Mouse (Mus musculus) T-cell, adult 2 months (primary cell): Measurements from ENCODE around the gene Ccdc137.
A peak's percentile ranks its signal among the peaks of the same experiment; 100 is the strongest.

Experiments
- DNase-seq: peaks from one replicate; pipeline ENCODE4 v3.0.0; 2022; ENCODE audit warnings: low spot score

The Ccdc137 gene

DNA sequence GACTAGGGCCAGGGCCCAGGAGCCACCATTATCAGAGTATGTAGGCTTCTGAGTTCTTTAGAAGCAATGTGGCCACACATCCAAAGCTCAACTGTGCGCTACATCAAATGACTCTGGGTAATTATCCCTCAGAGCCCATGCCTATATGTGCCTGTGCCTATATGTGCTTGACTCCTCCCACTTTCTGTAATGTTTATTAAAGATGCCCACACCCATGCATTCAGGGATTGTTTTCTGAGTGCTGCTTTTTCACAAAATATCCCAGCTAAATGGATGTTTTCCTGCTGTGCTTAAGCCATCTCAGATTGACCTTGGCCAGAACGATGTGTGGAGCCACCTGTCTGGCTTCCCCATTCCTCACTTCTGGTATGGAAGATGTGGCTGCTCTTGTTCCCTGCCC lies 5.6 kb downstream of the Ccdc137 start:
- DNase-seq, result no peak

DNA sequence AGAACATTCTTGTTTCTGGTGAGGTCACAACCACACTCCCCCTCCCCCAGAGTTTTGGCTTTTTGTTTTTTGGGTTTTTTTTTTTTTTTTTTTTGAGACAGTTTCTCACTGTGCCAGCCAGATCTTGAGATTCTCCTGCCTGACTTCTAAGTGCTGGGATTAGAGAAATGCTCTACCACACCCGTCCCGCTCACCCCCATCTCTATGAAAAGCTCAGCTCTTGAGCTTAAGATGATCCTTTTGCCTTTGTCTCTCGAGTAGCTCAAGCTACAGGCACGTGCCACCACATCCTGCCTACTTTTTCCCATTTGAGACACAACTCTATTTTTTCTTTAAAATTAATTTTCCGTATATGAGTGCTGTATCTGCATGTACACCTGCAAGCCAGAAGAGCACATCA lies 6.5 kb downstream of the Ccdc137 start:
- no peak for DNase-seq

DNA sequence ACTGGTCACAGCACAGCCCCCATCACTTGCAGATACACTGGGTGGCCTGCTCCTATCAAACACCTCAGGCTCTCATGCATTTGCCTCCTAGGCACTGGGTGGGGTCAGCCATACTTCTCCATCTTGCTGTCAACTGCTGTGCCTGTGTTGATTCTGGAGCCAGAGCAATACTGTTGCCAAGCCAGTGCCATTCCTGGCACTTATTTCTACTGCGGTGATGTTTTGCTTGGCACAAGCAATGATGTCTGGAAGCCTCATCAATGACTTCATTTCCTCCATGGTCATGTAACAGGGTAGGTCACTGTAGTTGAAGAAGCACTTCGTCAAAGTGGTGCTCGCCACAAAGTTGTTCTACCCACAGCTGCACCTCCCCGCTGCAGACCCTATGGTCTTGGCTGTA lies 7.6 kb downstream of the Ccdc137 start:
- no peak for DNase-seq

DNA sequence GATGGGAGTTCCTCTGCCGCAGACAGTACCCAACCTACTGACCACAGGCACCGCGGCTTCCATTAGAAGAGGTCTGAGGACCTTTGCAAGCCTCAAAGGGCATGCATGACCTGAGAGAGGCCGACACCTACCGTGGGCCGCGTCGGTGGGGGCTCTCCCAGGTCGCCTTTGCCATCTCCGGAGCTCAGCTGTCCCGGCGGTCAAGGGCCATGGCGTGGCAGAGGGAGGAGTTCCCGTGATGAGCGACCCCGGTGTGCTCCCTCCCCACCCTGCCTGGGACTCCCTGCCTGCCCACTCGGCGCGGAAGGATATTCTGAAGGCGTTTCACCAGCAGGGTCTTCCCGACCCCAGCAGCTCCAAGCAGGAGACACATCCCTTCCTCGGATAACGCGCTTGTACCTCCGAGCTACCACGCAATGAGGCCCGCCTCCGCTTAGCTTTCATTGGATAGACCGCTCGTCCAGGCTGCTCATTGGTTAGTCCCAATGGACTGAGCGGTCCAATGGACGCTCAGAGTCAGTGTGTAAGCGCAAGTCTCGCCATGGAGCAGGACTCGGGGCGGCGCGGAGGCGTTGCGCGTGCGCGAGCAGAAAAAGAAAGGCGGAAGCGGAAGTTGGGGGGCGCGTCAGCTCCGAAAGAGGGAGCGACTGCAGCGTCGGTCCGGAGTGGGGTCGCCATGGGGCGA lies 9.3 kb downstream of the Ccdc137 start, which contains the start of gene Arl16:
Gene Arl16 (minus strand): TSS at position 557 of the 685 bp plus-strand sequence.
- peak; percentile 95 for DNase-seq

DNA sequence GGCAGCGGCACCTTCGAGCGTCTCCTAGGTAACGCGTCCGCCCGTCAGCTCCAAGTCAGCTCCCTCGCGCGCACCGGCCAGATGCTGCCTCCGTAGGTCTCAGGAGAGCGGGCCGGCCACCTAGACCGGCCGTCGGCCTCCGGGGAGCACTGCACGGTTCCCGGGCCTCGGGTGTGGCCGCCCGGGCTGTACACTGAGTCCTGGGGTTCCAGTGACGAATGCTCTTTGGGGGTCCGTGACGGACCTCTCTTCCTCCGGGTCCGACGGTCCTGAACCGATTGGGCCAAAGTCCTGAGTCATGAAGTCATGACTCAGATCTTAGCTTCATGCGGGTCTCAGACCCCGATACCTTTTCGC lies 9.8 kb downstream of the Ccdc137 start:
- no peak for DNase-seq

DNA sequence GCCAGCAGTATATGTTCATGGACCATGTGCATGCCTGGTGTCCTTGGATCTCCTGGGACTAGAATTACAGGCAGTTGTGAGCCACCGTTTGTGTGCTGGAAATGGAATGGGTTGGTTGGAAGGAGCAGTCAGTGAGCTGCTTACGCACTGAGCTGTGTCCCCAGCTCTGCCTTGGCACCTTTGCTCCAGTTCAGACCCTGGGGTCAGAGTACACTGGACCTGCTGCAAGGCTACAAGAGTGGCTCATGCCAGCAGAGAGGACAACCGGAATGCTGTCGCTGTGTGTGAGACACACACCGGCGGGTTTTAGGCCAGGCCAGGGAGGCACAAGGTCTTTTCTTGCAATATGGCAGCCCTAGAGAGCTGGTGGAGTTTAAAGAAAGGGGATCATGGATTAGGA lies 14.1 kb downstream of the Ccdc137 start:
- DNase-seq, result no peak

DNA sequence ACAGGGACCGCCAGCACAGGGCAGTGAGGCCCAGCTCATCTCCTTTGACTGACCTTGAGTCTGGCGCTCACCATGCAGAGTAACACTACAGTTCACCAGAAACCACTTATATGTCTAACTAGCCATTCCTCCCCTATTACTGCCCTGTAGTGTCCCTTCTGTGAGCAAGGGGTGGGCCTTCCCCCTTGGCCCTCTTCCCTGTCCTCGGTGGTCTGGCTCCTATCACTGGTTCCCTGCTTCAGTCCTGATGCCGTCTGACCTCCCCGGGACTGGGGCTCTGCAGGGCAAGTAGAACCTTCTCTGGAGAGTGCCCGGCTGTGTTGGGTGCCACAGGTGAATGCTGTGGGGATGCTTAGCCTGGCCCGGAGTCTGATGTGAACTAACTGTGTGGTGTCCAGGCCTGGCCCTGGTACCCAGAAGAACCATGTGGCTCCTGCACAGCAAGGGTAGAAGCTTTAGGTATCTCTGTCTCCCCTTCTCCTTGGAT lies 25.6 kb downstream of the Ccdc137 start:
- DNase-seq, result no peak

DNA sequence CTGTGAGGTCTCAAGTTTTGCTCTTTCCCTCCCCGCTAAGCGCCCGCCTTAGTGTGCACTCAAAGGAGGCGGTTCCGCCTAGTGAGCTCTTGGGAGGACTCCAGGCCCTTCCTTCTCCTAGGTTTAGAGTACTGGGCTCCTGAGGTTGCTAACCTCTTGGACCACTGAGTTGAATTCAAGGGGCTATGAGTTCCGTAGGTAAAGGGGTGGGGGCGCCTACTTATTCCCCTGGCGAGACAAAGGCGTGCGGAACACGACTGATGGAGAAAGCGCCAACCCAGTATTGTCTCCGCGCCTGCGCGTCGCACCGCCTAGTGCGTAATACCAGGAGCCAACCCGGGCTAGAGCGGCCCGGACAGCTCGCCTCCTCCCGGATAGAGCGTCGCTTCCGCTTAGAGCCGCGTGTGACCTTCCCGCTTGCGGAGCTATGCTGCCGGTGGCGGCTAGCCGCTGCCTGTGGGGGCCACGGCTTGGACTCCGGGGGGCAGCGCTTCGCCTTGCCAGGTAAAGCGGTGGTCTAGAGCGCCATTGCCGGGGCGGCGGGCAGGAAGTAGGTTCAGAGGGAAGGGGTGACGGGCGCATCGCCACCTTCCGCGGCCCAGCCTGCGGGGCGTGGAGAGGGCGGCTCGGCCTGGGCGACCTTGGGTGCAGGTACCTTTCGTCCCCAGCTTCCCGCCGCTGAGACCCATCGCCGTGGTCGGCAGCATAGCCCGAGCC lies 26.5 kb downstream of the Ccdc137 start, which contains the start of gene Mrpl12:
Gene Mrpl12 (plus strand): TSS at position 349 of the 717 bp plus-strand sequence.
- DNase-seq, result peak; percentile 87

DNA sequence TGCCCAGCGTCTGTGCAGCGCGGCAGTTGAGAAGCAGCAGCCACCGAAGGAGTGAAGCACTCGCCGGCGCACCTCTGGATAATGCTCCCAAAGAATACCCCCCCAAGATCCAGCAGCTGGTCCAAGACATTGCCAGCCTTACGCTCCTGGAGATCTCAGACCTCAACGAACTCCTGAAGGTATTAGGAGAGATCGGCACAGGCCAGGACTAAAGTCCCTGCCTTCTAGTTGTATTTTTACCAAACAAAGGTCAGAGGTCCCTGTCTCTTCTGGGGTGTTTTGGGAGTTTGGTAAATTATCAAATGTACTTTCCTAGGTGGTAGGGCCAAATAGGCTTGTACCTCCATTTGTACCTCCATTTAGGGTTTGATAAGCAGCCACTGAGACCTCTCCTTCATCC lies 27.3 kb downstream of the Ccdc137 start:
- DNase-seq, result no peak

DNA sequence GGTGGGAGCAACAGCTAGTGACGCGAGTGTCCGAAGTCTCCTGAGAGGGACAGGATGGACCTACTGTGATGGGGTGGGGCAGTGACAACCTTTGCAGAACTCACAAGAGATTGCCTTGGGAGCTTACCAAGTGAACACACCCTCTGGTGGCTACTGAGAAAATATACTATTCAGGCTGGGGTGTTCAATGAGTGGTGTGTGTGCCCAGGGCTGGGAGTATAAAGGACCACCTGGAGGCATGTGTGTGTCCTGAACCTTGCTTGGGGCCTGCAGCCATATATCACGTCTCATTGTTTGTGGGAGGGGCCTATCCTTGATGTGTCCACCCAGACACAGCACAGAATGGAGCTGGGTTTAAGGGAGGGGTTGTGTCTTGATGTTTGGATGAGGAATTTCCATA lies 30.6 kb downstream of the Ccdc137 start:
- no peak for DNase-seq

DNA sequence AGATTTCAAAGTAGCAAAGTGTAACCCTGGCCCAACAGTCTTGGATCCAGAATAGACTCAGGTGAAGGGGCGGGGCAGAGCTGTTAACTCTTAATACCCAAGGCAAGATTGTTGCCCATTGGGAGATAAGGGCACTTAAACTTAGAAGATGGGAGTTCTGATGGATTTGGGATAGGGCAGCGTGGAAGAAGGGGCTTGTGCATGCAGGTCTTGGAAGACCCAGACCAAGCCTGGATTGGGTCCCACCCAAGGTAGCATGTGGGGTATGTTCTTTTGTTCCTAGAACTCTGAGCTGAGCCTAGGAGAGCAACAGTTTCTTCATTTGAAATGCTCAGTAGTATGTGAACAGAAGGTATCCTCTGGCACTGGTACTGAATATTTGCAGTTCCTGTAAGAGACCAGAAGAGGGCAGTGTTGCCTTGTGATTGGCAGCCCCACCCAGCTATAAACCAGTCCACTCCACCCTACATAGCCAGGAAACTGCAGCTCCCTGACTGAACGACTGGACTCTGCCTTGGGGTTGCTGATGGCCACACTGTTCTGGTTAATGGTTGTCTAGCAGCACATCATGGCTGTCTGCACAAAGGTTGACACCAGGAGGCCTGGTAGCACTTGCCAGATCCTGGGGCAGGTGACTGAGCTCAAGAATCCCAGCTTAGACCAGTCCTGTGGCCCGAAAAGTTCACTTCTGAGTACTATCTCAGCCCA lies 31.3 kb downstream of the Ccdc137 start:
- DNase-seq, result peak; percentile 75

DNA sequence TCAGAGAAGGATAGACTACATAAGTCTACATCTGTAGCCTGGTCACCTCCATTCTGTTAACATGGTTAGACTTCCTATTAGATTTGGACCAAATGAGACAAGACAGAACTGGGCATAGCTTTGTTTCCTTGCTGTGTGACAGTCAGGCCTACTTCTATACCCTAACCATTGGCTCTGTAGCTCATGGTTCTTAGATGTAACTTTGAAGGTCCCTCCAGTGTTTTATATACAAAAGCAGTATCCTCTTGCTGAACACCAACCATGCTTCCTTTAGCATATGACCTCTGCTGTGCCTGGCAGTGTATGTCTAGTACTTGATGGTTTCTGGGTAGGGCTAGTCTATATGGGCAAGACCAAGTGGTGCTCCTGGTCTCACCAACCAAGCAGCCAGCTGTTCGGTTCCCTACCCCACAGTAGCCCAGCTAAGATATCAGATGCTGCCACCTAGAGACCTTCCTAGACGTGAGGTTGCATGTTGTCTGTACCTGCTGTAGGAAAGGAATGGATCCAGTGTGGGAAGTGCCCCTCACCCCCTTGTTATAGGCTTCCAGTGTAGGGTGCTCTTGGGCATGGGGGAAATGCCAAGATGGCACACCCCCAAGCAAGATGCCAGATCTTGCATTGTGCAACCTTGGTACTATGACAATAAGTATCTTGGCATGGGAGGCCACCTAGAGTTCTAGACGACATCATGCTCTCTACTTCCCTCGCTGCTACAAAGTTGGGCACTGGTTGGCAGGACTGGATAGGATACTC lies 32.6 kb downstream of the Ccdc137 start:
- DNase-seq, result no peak

DNA sequence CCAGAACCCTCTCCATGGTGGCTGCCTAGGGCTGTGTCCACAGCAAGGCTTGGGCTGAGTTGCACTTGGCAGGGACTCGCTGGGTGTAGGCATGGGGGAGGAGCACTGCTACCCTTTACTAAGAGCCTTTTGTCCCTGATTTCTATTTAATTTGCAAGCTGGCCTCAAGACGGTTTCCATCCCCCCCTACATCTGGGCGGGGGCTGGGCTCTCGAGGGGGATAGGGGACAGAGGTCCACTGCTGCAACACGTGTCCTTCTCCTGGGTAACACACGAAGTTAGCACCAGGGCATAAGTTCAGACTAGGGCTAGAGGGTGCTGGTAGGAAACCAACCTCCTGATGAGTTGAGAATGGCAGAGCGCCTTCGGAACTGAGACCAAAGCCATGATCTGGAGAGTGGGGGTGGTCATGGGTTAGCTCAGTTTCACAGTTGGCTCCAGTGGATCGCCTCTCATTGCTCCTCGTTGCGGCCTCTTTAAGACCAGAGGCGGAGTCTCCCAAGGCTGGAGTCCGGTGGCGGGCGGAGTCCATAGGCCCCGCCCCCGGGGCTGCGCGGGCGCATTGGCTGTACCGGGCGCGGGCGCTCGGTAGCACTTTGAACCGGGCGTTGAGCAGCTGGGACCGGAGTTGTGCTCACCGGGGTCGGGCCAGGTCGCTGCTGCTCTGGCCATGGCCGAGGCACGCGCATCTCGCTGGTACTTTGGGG lies 33.6 kb downstream of the Ccdc137 start, which contains the start of gene Slc25a10:
Gene Slc25a10 (plus strand): TSS at position 524 of the 707 bp plus-strand sequence.
- peak; percentile 43 for DNase-seq

DNA sequence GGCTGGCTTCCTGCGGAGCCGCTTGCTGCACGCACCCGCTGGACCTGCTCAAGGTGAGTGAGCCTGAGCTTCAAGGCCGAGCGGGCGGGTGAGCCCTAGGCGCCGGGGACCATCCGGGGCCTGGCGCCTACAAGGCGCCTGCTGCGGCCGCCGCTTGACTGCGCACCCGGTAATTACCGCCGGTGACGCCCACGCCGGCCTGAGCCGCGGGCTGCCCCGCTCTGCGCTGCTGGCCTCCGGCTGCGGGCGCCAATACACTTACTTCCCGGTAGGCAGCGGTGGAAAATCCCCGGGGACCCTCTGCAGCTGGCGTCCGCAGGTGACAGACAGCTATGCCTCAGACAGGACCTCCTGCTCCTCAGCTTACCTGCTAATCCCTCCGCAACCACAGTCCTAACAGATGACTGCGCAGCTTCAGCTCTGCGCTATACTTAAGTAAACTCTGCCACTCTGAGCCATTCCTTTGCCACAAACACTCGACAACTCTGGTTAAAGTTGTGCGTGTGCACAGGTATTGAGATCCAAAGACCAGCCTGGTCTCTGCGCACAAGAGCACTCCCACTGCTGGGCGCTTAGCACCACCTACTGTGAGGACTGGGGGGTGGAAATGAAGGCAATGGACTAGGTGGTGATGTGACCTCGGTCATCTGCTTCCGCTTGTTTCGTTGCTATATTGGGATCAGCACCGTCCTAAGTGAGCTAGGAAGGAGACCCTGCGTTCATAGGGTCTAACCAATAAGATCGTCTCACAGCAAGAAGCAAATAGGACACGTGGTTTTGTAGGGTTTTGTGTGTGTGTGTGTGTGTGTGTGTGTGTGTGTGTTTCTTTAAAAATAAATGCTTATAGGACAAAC lies 34.3 kb downstream of the Ccdc137 start:
- DNase-seq, result peak; percentile 38

DNA sequence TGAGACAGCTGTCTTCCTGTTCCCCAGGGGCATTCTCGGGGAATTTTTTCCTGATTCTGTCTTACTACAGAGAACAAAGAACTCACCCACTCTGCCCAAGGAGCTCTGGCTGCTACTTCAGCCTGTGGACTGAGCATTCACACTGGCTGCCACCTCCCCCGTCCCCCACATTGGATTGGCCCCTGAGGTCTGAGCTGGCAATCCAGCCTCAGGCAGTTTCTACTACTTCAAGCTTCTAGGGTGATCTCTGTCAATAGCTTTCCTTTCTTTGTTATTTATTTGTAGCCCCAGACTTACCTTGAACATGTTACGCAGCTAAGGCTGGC lies 34.9 kb downstream of the Ccdc137 start:
- DNase-seq, result no peak

DNA sequence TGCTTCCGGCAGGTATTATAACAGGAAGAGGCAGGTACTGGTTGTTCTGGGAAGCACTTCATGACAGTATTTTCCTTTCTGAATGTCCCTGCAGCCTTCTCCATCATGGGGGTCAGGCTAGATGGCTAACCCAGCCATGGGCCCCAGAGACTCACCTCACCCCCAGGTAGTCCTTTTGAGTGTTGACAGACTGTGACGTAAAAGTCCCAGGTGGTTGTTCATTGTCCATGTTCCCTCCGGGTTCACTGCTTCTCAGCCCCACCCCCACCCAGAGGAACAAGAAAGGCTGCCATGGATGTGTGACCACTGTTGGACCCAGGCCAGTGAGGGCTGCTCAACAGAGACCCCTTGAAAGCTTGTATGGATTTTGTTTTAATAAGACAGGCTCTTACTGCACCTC lies 35.4 kb downstream of the Ccdc137 start:
- DNase-seq, result no peak

DNA sequence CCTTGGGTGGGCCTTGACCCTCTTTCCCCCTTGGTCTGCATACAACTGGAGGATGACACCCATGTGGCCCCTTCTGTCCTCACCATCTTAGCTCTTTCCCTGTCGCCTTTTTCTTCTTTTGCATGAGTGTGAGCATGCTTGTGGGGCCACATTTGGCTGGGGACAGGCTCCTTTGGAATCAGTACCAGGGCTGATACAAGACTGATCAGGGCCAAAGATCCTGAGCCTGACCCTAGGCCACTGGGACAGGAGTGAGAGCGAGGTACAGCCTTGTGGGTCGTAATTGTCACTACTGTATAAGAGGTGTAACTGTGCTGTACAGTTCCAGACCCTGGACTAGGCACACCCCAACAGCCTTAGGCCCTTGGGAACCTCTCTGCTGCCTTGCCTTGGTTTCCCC lies 36.0 kb downstream of the Ccdc137 start:
- DNase-seq, result no peak

DNA sequence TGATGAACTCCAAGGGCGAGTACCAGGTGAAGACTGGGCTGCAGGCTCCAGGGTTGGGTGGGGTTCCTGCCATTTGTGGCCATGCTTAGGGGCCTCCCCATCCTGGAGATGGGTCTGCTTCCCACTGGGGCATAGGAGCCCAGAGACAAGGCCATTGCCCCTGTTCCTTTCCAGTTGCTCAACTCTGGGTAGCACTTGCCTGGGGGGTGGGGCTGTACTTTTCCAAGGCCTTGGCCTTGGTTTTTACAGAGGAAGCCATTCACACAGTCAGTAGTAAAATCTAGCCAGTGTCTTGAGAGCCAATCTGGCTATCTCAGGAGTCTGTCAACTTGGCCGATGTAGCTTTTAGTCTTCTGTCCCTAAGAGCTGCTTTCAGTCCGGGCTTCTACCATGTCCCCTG lies 39.5 kb downstream of the Ccdc137 start:
- no peak for DNase-seq

DNA sequence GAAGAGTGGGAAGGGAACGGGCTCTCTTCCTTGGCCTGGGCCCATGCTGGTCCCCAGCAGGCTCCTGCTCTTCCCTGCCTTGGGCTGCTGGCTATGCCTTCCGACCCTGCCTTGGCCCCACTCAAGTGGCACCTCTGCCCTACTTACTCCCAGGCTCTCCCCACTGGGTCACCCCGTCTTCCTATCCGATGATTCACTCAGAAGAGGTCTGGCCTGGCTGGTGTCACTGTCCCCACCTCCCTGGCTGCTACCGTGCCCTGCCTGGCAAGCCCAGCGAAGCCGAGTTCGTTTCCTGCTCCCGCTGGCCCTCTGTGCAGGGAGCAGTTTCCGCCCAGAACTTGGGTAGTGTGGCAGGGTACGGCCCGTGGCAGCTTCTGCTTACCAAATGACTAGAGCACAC lies 40.3 kb downstream of the Ccdc137 start:
- no peak for DNase-seq

DNA sequence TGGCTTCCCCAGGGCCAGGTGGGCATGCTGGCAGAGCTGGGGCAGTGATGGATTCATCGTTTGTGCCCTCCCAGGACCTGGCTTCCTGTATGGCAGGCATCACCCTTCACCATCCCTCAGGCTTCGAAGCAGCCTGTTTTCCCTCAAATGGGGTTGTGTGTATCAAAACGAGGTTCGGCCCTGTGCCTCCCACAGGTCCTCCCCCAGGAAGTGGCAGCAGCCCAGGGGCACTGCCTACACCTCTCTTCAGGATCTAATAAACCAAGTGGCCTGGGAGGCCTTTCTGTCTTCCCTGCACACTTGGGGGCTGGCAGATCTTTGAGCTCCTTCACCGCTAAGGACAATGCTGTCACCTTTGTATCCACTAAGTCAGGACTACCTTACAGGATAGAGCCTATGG lies 41.0 kb downstream of the Ccdc137 start:
- no peak for DNase-seq

DNA sequence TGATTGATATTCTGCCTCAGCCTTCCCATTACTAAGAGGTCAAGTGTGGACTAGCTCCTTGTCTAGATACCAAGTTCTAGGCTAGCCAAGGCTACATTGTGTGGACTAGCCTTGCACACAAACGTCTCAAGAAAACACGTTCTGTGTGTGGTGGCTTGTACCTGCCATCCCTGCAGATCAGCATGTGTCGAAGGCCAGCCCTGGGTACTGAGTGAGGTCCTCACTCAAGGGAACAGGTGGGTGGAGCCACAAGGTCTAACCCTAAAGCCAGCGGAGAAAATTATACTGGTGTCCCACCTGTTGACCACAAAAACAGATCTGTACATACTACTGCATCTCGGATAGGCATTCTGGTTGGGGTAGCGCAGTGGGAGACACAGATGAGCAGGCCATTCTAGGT lies 42.0 kb downstream of the Ccdc137 start:
- DNase-seq, result no peak
